Mouse (Mus musculus): ENCODE data around the gene Clec11a.

DNA sequence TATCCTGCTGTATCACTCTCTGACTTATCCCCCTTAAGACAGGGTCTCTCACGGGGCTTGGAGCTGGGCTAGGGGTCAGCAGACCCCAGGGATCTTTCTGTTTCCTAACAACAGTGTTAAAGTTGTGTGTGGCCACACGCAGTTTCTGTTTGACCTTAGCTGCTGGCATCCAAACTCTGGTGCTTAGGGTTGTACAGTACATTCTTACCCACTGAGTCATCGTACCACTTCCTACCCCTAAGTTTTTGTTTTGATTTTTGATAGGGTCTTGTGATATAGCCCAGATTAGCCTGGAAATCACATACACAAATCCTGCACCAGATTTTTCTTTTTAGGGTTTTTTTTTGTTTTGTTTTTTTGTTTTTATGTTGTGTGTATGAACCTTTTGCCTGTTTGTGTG lies 25.6 kb upstream of the Clec11a start:
- no peak for TF ChIP-seq POLR2A (IDR thresholded peaks at IDR 0.05; ENCODE audit: extremely low read depth, insufficient read depth, low read length)
- TF ChIP-seq CTCF (IDR thresholded peaks at IDR 0.05; ENCODE audit: low read depth, low read length) = no peak

Measured in liver, adult 2 months (tissue).